Mouse (Mus musculus) frontal cortex, postnatal 14 days (tissue): ENCODE data around the gene Tmem234.
"Not testable (repeated sequence)": the region's sequence is repeated elsewhere in the genome, so short reads cannot be mapped to it uniquely, and the experiment has no call there.

Experiments used
- DNase-seq, 2 experiments: peaks; one replicate each; pipeline ENCODE4 v3.0.0; 2022; ENCODE audit warnings: low spot score in 2 of 2

The Tmem234 gene

DNA sequence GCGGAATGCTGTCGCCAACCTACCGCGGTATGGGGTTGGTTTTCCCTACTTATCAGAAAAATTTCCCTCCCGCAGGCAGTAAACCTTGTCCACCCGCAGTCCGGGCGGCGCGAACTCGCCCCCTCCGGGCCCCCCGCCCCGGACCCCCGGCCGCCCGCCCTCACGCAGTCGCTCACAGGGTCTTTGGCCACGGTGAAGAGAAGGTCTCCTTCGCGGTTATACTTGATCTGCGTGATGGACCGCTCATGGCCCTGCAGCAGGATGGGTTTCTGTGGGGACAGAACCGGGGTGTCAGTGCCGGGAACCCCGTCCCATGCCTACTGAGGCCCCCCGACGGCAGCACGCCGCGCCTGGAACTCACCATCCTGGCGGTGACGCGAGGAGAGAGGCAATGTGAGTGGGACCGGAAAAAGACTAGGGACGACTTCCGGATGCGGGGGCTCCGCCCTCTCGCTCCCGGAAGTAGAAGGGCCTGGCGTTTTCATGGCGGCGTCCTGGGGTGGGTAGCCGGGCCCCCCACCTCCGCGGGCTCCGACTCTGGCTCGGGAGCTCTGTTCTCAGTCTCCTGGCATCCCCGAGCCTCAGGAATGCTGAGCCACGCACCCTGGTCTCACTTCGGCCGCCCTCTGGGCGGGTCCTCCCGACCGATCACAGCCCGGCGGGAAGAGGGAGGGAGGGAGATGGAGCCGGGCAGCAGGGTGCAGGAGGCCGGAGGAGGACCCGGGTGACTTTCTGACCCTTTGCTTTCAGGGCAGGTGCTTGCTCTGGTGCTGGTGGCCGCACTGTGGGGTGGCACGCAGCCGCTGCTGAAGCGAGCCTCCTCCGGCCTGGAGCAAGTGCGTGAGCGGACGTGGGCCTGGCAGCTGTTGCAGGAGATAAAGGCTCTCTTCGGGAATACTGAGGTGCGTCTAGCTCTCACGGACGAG lies at the start of gene Tmem234, which contains the start of gene Eif3i:
Tmem234 (plus strand) TSS at position 436 of the 926 bp plus-strand sequence.
Eif3i (minus strand) TSS at position 416 of the 926 bp plus-strand sequence.
- peak; percentile 74 to 76 for DNase-seq

DNA sequence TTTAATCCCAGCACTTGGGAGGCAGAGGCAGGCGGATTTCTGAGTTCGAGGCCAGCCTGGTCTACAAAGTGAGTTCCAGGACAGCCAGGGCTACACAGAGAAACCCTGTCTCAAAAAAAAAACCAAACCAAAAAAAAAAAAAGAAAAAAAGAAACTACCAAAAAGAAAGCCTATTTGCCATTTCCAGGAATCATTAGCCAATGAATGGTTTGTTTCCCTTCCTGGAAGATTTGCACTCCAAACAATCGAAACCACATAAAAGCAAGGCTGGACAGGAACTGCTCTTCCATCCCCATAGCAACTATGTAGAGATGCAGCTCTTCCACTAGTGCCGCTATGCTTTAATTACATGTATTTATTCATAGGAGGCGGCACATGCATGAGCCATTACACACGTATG lies 46.0 kb upstream of the Tmem234 start:
- not testable (repeated sequence) for DNase-seq

DNA sequence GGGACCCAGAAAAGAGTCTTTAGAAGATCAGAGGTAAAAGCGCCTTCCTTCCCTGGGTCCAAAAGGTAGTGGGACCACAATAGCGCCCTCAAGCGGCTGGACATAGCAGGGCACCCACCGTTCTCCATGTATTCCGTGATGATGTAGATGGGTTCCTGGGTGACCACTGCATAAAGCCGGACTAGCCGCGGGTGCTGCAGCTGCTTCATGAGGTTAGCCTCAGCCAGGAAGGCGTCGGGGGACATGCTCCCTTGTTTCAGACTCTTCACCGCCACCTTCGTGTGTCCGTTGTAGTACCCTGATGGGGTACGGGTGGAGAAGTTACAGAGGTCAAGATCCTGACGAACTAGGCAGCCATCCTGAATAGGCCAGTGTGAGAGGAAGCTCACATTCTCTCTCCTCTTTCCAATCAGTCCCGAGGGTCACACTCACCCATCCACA lies 45.0 kb upstream of the Tmem234 start:
- DNase-seq, result peak in 1 of 2 experiments; percentile 37

DNA sequence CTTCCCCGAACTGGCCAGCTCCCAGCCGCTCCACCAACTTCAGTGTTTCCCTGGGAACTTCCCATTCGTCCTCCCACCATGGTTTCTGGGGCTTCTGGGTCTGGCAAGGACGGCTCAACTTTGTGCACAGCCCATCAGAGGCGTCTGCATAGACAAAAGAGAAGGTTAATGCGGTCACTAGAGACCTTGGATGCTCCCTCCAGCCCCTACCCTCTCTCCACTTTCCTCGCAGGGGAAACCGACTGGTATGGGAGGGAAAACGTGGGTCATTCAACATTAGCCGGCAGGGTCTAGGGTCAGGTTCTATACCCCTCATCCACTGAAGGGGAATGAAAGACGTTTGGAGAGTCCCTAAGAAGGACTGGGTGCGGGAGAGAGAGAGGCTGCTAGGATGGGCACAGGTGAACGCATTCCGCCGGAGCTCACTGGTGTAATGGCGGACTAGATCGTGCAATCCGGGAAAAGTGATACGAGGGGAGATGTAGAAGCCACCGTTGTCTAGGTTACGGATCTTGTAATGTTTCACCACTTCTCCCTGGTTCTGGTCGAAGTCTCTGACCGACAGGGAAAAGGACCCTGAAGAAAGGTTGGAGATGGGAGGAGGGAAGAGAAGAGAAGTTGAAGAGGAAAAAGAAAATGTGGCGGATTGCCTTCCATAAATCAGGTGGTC lies 44.5 kb upstream of the Tmem234 start:
- peak in 1 of 2 experiments; percentile 17 for DNase-seq

DNA sequence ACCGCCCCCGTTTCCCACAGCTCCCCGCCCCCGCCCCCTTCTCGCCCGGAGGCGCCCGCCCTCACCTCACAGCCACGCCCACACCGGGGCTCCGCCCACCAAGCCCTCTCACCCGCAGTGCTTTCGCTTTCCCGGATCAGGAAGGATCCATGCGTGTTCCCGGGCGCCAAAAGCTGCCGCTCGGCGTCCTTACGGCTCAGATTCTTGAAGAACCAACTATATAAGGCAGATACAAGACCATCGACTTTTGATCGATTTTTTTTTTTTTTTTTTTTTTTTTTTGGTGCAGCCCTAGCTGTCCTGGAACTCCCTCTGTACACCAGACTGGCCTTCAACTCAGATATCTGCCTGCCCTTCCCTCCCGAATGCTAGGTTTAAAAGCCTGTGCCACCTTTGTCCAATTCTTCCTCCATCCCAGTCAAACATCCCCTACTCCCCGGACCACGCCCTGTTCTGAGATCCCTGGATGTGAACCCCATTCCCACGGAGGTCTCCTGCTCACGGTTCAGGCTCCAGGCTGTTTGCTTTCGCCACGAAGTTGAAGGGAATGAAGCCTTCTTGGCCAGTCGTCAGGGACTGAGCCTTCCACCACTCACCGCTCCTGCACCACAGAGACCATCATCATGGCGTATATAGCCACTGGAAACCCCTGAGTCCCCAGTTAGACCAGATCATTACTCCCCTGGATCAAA lies 43.8 kb upstream of the Tmem234 start:
- peak; percentile 61 to 70 for DNase-seq

DNA sequence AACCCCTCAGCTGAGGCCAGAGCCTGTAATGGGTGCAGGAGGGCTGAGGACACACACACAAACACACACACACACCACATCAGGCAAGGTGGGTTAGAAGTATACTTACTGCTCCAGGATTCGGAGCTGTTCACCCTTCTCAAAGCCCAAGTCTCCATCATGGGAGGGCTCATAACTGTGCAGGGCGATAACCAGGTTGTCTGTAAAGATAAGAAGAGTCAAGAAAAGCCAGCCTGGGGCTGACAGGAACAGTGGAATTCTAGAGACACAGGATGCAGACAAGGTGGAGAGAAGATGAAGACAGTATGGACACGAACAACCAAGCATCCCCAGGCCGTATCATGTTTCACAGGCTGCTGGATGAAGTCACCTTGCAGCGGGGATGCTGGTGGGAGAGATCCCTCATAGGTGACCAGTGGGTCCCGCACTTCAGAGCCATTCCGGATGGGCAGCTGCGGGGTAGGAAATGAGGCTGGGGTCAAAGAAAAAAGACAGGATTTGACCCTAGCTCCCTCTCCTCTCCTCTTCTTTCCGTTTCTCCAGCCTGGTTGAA lies 43.1 kb upstream of the Tmem234 start:
- no peak for DNase-seq

DNA sequence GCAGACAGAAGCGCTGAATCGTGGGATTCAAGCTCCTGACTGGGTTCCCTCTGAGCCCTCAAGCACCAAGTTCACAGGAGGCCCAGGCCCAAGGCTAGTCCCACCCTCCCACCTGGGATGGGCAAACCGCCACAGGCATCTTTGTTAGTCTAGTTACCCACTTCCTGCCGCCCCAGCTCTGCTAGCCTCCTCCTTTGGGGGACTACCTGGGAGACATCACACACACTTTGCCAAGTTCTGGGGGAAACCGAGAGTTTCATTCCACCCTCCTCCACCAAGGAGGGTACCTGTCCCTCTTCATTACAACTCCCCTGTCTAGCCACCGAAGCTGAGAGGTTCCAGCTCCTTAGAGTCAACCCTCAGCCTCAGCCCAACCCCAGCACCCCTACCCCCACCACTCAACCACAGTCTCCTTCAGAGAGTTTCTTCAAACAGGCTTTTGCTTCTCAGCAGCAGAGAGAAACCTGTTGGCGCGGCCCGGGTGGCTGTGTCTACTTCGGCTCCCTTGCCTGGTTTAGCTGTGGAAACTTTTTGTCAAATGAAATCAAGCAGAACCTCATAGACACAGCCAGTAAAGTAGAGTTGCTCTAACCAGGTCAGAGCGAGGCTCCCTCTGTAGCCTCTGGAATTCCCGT lies 42.0 kb upstream of the Tmem234 start:
- no peak for DNase-seq

DNA sequence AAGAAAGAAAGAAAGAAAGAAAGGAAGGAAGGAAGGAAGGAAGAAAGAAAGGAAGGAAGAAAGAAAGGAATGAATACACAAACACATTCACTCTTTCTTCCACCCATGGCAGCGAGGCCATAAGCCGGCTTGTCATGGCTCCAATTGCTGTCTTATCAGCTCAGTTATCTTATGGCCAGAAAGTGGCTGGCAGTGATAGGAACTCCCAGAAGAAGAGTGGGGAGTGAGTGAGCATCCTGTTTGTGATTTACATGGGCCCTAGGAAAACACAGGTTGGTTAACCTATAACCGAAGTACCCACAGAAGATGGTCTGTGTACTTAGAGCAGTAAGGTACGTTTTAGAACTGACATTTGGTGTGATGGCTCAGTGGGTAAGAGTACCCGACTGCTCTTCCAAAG lies 39.3 kb upstream of the Tmem234 start:
- DNase-seq, result no peak

DNA sequence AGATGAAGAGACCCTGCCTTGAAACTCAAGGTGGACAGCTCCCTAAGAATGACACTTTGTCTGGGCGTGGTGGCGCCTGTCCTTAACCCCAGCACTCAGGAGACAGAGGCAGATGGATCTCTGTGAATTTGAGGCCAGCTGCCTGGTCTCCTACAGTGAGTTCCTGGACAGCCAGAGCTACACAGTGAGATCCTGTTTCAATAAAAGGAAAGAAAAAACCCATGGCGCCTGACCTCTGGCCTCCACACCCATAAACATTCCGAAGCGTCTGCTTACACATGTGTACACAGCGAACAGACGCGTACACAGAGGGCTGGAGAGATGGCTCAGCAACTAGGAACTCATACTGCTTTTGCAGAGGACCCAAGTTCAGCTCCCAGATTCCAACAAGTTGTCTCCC lies 36.8 kb upstream of the Tmem234 start:
- no peak for DNase-seq

DNA sequence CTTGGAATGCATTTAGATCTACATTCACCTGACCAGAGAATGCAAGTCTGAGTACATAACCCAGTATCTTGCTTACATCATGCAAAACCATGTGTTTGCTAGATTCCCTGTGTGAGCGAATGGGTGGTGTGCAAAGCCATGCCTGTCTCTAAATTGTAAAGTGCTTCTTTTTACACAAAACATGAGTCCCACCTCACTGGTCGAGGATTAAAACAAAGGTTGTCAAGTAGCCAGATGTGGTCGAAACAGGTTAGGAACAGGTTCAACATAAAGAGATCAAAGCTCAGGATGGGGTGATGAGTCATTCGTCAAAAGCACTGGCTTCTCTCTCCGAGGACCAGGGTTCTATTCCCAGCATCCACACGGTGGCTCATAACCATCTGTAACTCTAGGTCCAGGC lies 35.3 kb upstream of the Tmem234 start:
- DNase-seq, result no peak

DNA sequence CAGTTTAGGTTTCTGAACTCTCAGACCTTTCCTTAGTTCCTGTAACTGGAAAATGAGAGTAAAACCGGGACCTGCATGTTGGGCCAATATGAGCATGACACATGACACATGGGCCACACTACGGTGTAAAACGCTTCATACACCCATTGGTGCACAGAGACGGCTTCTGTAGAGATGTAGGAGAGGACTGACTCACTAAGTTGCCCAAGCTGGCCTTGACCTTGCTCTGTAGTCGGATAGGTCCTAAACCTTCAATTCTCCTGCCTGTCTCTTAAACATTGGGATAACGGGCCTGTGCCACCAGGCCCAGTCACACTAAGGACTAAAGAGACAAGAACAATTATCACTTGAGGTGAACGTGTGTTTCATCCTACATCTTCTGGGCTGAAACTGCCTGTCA lies 32.1 kb upstream of the Tmem234 start:
- DNase-seq, result no peak

DNA sequence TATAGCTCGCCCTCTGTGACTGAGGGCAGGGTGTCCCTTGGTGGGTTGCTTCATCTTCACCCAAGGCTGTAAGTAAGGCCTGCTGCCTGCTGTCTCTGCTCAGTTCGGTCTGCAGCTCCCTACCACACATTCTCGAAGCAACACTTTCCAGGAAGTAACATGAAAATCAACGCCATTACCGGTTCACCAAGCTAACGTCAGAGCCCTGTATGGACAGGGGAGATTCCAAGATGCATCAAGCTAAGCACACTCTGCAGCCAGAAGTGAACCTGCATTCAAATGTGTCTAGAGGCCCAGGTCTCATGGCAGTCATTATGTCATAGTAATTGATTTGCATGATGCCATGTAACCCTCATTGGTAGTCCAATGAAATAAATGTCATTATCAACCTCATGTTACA lies 30.4 kb upstream of the Tmem234 start:
- no peak for DNase-seq

DNA sequence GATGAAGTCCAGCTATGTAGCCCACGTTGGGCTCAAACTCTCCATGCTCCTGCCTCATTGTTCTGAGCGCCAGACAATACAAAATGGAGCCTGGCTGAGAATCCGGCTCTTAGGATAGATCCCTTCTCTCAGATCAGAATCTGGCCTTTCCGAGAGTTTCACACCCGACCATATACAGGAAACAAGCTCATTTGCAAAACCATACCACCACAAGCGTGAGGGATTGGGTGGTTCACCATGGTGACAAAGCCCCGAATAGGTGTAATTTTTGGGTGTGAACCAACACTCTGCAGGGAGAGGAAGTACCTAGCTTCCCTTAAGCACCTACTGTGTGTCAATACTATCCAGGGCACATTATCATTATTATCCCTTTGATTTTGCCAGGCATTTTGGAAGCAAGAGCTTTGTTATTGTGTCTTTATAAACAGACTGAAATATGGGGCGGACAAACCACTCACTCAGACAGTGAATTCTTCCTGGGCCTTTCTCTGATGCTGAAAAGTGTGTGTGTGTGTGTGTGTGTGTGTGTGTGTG lies 28.9 kb upstream of the Tmem234 start:
- no peak for DNase-seq

DNA sequence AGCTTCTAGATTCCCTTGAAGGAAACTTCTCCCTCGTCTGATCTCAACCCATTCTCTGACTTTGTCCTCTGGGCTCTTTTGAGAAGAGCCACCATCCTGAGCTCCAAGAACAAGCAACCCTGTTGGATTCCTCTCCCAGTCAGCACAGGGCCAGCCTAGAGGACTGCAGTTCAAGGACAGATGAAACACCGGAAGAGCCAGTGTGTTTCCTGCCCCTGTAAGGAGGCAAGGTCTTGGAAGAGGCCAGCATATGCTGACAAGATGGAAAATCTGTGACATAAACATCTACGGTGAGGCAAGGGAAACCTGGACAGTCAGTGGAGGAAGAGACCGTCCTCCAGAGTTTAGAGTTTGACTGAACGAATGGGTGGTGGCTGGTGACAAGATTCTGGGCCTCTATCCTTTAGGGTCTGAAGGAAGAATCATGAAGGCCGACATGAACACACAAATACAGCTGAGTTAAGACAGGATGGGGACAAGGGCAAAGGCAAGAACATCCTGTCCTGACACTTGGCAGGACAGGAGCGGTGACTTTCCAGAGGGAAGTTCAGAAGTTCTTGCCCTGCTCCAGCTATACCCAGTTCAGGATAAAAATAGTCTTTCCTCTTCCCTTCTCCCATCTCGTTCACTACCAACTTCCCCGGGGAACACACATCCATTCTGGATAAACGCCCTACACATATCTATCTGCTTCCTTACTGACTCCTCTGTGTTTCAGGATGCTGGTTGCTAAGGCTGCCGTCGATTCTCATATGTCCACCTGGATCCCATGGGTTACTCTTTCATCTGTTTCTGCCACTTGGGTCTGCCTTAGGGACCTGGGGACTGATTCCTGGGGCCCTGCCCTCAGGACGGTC lies 28.0 kb upstream of the Tmem234 start:
- DNase-seq, result no peak

DNA sequence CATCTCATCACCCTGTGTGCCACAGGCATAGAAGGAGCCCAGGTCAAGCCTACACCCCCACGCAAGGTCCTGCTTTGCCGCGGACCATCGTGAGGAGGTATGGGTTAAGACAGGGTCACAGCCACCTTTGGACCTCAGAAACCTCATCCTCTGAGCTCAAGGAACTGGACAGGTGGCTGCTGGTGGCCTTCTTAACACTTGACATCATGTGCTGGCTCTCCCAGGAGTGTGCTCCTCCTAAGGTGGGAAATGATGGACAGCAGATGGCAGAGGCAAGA lies 27.4 kb upstream of the Tmem234 start:
- no peak for DNase-seq

DNA sequence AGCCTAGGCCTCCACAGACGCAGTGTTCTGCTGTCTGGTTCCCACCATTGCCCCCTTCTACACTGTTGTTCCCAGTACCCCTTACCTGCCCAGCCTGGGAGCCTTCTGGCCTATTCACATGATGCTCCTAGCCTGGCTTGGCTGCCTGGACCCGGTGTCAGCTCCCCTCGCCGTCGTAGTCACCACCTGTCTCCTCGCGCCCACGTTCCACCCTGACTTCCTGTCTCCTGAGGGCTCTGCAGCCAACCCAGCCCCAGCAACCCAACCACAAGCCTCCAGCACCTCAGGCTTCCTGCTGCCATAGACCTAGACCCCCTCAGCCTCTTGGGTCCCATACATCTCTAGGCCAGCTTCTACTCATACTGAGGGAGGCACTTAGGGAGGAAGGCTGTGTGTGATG lies 27.0 kb upstream of the Tmem234 start, which contains the start of gene Lck:
Lck (minus strand) TSS at position 212 of the 400 bp plus-strand sequence.
- DNase-seq, result no peak

DNA sequence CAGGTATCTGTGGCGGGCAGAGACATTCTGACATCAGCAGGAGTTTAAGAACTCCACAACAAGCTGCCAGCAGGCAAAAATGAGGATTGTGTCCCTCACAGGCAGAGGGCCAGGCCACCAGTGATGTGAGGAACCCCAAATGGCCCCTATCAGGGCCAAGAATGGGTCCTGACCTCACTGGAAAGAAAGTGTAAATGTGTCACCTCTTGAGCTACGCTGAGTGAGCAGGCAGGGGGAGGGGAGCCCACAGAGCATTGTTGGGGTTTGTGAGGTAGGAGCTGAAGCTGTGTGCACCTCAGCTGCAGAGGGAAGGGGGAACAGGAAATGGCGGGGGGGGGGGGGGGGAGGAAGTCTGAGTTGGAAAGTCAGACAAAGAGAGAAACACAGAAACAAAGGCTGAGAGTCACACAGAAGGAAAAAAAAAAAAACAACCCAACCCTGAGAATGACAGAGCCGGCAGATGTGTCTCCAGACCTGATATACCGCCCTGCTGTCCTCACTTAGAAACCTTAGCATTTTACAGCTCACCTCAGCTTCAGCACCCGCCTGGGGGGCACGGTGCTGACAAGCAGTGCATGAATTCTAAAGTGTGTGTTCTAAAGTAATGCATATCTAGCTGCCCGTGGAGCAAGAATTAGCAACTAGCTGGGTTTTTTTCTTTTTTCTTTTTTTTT lies 25.2 kb upstream of the Tmem234 start:
- no peak for DNase-seq

DNA sequence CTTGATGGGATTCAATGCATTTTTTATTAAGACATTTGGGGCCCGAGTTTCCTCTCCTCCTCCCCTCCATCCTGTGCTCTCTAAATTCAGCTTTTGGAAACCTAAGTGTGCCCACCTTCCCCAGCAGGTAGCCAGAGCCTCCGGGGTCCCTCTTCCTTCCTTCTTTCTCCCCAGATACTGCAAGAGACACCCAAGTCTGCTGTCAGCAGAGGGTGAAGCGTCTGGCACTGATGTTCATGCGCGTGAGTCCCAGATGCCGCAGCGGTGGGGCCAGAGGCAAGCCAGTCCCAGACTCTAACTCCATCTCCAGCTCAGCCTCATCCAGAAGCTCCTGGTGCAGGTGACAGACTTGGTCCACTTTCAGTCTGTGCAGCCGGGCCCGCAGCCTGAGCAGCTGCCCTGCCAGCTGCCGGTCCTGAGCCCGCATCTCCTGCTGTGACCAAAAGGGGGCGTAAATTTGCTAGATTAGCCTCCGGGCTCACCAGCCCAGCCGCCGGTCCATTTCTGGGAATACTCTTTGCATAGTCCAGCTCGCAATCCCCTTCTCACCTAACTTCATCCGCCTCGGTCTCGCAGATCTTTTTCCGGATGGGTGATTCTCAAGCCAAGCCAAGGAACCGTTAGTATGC lies 23.5 kb upstream of the Tmem234 start:
- peak; percentile 33 to 38 for DNase-seq

DNA sequence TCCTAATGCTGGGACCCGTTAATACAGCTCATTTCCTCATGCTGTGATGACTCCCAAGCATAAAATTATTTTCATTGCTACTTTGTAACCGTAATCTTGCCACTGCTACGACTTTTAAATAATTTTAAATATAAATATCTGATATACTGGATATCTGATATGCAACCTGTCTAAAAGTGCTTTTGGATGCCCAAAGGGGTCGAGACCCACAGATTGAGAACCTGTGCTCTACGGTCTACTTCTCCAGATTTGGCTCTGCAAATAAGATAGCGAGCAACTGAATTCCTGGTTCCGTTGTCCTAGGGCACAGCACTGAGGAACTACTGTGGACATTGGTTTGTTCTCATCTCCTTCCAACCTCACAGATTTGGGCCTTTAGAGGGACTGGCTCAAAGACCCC lies 22.8 kb upstream of the Tmem234 start:
- no peak for DNase-seq
